Mouse (Mus musculus) CH12.LX (cell line): Measurements from ENCODE around the gene Kctd3. TPM values are rescaled to one million over a fixed set of nuclear protein-coding genes. Genes with fewer than 3 reads are reported as not detected.

Experiments
- DNase-seq: peaks from one replicate; pipeline ENCODE4 v3.0.0-alpha.2; 2013; ENCODE audit errors: extremely low read depth
- H3K27ac ChIP-seq: 2 replicates; pipeline ENCODE4 v1.5.1; 2012; ENCODE audit warnings: low read depth, mild to moderate bottlenecking, control low read depth, moderate library complexity; ENCODE audit not compliant: insufficient read depth
- H3K27me3 ChIP-seq: replicated peaks from 2 replicates; pipeline ENCODE3; 2012; ENCODE audit warnings: inconsistent platforms
- H3K36me3 ChIP-seq, 2 experiments: replicated peaks in 1 of 2; 2 replicates each; pipeline versions ENCODE3 to v1.6.1; 2012; ENCODE audit warnings: inconsistent platforms in 1 of 2, low read length in 1 of 2, mild to moderate bottlenecking in 1 of 2, mixed read lengths in 1 of 2, moderate library complexity in 1 of 2; ENCODE audit not compliant: control insufficient read depth in 1 of 2, insufficient read depth in 1 of 2
- H3K4me1 ChIP-seq, 2 experiments: 2 replicates each; pipeline ENCODE4 v1.6.1; 2012; ENCODE audit warnings: inconsistent platforms in 1 of 2, moderate library complexity in 1 of 2; ENCODE audit not compliant: insufficient read depth in 2 of 2, control insufficient read depth in 1 of 2
- H3K4me2 ChIP-seq: 2 replicates; pipeline ENCODE4 v1.6.1; 2012; ENCODE audit warnings: low read depth, mild to moderate bottlenecking, control low read depth; ENCODE audit not compliant: poor library complexity, insufficient read depth, severe bottlenecking
- H3K4me3 ChIP-seq, 3 experiments: fragments of 150-350 bp in 1 of 3; sonication (generic) in 1 of 3; replicated peaks in 1 of 3; 2 replicates each; pipeline versions ENCODE3 to v1.5.1; 2011 to 2012; ENCODE audit warnings: low read depth in 2 of 3, low read length in 2 of 3, mild to moderate bottlenecking in 2 of 3, moderate library complexity in 2 of 3, control low read depth in 1 of 3, improper control_type of control experiment in 1 of 3, inconsistent platforms in 1 of 3, mixed read lengths in 1 of 3; ENCODE audit not compliant: poor library complexity in 1 of 3
- H3K79me2 ChIP-seq: replicated peaks from 2 replicates; pipeline ENCODE4 v1.6.1; 2012; ENCODE audit warnings: mild to moderate bottlenecking, moderate library complexity; ENCODE audit not compliant: control insufficient read depth, poor library complexity, insufficient read depth, severe bottlenecking; ENCODE audit errors: extremely low read depth
- H3K9ac ChIP-seq: 2 replicates; pipeline ENCODE4 v1.6.1; 2012; ENCODE audit warnings: low read depth, mild to moderate bottlenecking, control low read depth, moderate library complexity; ENCODE audit not compliant: insufficient read depth
- H3K9me3 ChIP-seq: replicated peaks from 2 replicates; pipeline ENCODE3; 2012; ENCODE audit warnings: low read length, inconsistent platforms, mixed read lengths
- BHLHE40 ChIP-seq: IDR thresholded peaks from 2 replicates; pipeline ENCODE4 v1.6.1; 2011; ENCODE audit warnings: mild to moderate bottlenecking, low read depth, low read length, improper control_type of control experiment
- CHD1 ChIP-seq: IDR thresholded peaks from 2 replicates; pipeline ENCODE4 v1.6.1; 2012; ENCODE audit warnings: low read depth, low read length, improper control_type of control experiment, inconsistent platforms
- CHD2 ChIP-seq: IDR thresholded peaks from 2 replicates; pipeline ENCODE4 v1.6.1; 2011; ENCODE audit warnings: low read length, improper control_type of control experiment
- CTCF ChIP-seq, 2 experiments: IDR thresholded peaks in 1 of 2; conservative IDR thresholded peaks in 1 of 2; 2 replicates each; pipeline ENCODE4 v1.5.1; 2011 to 2012; ENCODE audit warnings: low read depth in 2 of 2, low read length in 2 of 2, improper control_type of control experiment in 1 of 2, inconsistent platforms in 1 of 2, mild to moderate bottlenecking in 1 of 2, moderate library complexity in 1 of 2
- EP300 ChIP-seq: IDR thresholded peaks from 2 replicates; pipeline ENCODE4 v1.6.1; 2011; ENCODE audit warnings: low read length, improper control_type of control experiment
- ETS1 ChIP-seq: conservative IDR thresholded peaks from 2 replicates; pipeline ENCODE4 v1.6.1; 2012; ENCODE audit warnings: low read depth, mild to moderate bottlenecking, inconsistent platforms, low read length, improper control_type of control experiment, moderate library complexity
- GABPA ChIP-seq: IDR thresholded peaks from 2 replicates; pipeline ENCODE4 v1.6.1; 2012; ENCODE audit warnings: low read depth, low read length, improper control_type of control experiment, inconsistent platforms; ENCODE audit not compliant: insufficient replicate concordance
- JUND ChIP-seq: conservative IDR thresholded peaks from 2 replicates; pipeline ENCODE4 v1.6.1; 2011; ENCODE audit warnings: low read depth, low read length, improper control_type of control experiment
- MAFK ChIP-seq: IDR thresholded peaks from 2 replicates; pipeline ENCODE4 v1.6.1; 2011; ENCODE audit warnings: low read length, improper control_type of control experiment; ENCODE audit not compliant: insufficient replicate concordance
- MEF2A ChIP-seq: IDR thresholded peaks from 2 replicates; pipeline ENCODE4 v1.6.1; 2014; ENCODE audit warnings: low read depth, mild to moderate bottlenecking, inconsistent platforms, low read length, improper control_type of control experiment, borderline replicate concordance
- MXI1 ChIP-seq: IDR thresholded peaks from 2 replicates; pipeline ENCODE4 v1.6.1; 2011; ENCODE audit warnings: mild to moderate bottlenecking, low read depth, low read length, improper control_type of control experiment
- MYC ChIP-seq: IDR thresholded peaks from 2 replicates; pipeline ENCODE4 v1.6.1; 2011; ENCODE audit warnings: low read depth, mild to moderate bottlenecking, improper control_type of control experiment, low read length
- POLR2A ChIP-seq: IDR thresholded peaks from 2 replicates; pipeline ENCODE4 v1.6.1; 2011; ENCODE audit warnings: low read depth, mild to moderate bottlenecking, improper control_type of control experiment, low read length
- TBP ChIP-seq: conservative IDR thresholded peaks from 2 replicates; pipeline ENCODE4 v1.6.1; 2011; ENCODE audit warnings: low read depth, low read length, improper control_type of control experiment
- TCF12 ChIP-seq: IDR thresholded peaks from 2 replicates; pipeline ENCODE4 v1.6.1; 2014; ENCODE audit warnings: low read depth, mild to moderate bottlenecking, inconsistent platforms, low read length, improper control_type of control experiment
- UBTF ChIP-seq: IDR thresholded peaks from 2 replicates; pipeline ENCODE4 v1.6.1; 2012; ENCODE audit warnings: low read depth, mild to moderate bottlenecking, inconsistent platforms, low read length, improper control_type of control experiment, moderate library complexity
- dilution Hi-C: fragments of 300-500 bp; cut with MboI; formaldehyde crosslinking; loops from 2 replicates; pipeline ENCODE4 v1.14.3; 2020; ENCODE audit warnings: low sequenced_read_pairs; ENCODE audit not compliant: extremely low pct_unique_long_range_greater_than_20kb, extremely low pct_ligation_motif_present
- in situ Hi-C: fragments of 300-500 bp; cut with MboI; formaldehyde crosslinking; loops from 3 replicates; pipeline ENCODE4 v1.14.3; 2019; ENCODE audit warnings: low sequenced_read_pairs, low pct_ligation_motif_present, low pct_unique_long_range_greater_than_20kb, mixed read lengths
- polyA plus RNA-seq: library from polyadenylated mRNA; unstranded; fragments of >175 nt; gene quantifications from 2 replicates; pipeline ENCODE4 v1.2.1, GENCODE M21; 2012; ENCODE audit warnings: low read depth; ENCODE audit not compliant: insufficient read length
- total RNA-seq, 2 experiments: library from RNA; depleted of rRNA; stranded (reverse); fragments of 300-350 nt in 1 of 2; fragments of >200 nt in 1 of 2; gene quantifications; 2 replicates each; pipeline ENCODE4 v1.2.3; 2012 to 2014

Gene Kctd3
- total and polyA plus RNA-seq, 3 experiments, result 8.9 to 18.0 (median 15.4) TPM

DNA sequence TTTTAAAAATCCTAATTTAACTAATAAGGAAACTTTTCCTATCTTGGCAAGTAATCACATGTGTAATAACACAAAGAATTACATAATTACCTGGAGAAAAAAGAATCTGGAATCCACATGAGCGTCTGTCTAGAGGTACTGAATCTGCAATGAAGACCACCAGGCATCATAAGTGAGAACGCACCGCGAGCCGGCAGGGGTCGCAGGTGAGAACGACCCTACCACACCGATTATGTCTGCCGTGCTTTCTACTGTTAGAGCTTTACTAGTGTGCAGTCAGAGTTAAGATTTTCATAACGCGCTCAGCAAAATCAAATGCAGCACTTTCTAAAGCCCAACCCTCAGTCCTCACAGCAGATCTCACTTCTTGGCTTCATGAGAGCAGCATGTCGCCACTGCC lies 5.8 kb downstream of the Kctd3 start:
- peaks cover 28 to 68% of the 10 kb centered on the region in 2 experiments for H3K36me3 ChIP-seq
- no peak overlapping the region for H3K9ac ChIP-seq
- H3K4me1 ChIP-seq, result peaks cover 4 to 30% of the 10 kb centered on the region in 2 experiments; a peak in 3 of 4 replicates
- TF ChIP-seq TCF12 (no peak), CHD2 (no peak), JUND (no peak), GABPA (no peak), TBP (no peak), MYC (no peak), MAFK (no peak), MXI1 (no peak), ETS1 (no peak), POLR2A (no peak), CTCF (conservative IDR thresholded peaks at IDR 0.05 in 1 of 2, IDR thresholded peaks at IDR 0.05 in 1 of 2; ENCODE audit: low read depth in 2 of 2, low read length in 2 of 2) (no peak)
- no peak overlapping the region for H3K4me2 ChIP-seq
- no peak overlapping the region for H3K27ac ChIP-seq
- no peak for DNase-seq
- H3K4me3 ChIP-seq, result no peak overlapping the region
- no peaks in the 10 kb centered on the region for H3K9me3 ChIP-seq
- H3K27me3 ChIP-seq, result no peaks in the 10 kb centered on the region
- H3K79me2 ChIP-seq, result peaks cover 7% of the 10 kb centered on the region; the same call in 1 of the 2 replicates
- dilution Hi-C loops (no loop called here), in situ Hi-C loops (no loop called here)

DNA sequence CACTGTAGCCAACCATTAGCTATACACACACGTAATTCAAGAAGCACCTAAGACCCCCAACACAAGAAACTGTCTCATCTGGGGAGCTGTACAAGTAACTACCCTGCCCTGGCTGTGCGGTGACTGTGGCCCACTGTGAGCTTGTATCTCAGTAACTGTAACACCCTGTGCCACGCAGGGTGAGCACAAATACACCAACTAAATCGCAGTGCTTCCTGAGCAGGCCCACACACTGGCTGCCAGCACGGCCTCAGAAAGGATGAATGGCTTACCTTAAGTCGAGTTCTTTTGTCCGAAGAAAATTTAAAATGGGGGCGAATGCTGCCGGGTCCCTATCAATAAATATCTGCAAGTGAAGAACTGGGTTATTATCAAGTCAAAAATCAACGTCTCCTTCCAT lies 7.7 kb downstream of the Kctd3 start:
- H3K9ac ChIP-seq, result no peak overlapping the region
- peaks cover 32 to 77% of the 10 kb centered on the region in 2 experiments for H3K36me3 ChIP-seq
- H3K4me3 ChIP-seq, result no peak overlapping the region
- TF ChIP-seq CHD1 (no peak), MEF2A (no peak), EP300 (no peak), BHLHE40 (no peak), TCF12 (no peak), UBTF (no peak), MXI1 (no peak)
- 0 out of 2 replicates have a peak, but pooled peaks cover 3% of the 10 kb centered on the region for H3K79me2 ChIP-seq
- H3K4me2 ChIP-seq, result no peak overlapping the region
- dilution Hi-C loops (no loop called here), in situ Hi-C loops (no loop called here)
- H3K27ac ChIP-seq, result no peak overlapping the region
- DNase-seq, result no peak
- H3K9me3 ChIP-seq, result no peaks in the 10 kb centered on the region
- peaks cover 0 to 11% of the 10 kb centered on the region in 2 experiments; a peak in 2 of 4 replicates for H3K4me1 ChIP-seq
- H3K27me3 ChIP-seq, result no peaks in the 10 kb centered on the region
